Mouse (Mus musculus) stomach, postnatal 0 days (tissue): ENCODE results near the gene Hmbs.

Source experiments
- CTCF ChIP-seq: IDR thresholded peaks from 2 replicates; pipeline ENCODE4 v1.5.1; 2016; ENCODE audit warnings: antibody characterized with exemption, low read depth, mild to moderate bottlenecking, moderate library complexity
- EP300 ChIP-seq: optimal IDR thresholded peaks from 2 replicates; pipeline ENCODE3; 2016; ENCODE audit warnings: antibody characterized with exemption

DNA sequence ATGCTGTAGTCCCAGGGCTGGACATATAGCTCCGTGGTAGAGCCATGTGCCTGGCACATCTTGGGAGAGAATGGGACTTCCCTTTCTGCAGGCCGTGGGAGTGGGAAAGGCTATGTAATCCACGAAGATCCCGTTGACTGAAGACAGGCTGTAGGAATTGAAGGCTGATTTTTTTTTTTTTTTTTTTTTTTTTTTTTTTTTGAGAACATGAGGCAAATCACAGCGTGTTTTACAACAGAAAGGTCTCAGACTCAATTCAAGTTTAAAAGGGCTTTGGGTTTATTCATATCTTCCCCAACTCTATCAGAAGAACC lies 8.0 kb downstream of the Hmbs start:
- no peak for TF ChIP-seq CTCF
- TF ChIP-seq EP300 = no peak
